Mouse (Mus musculus) forebrain, embryonic 14.5 days (tissue): ENCODE results near the gene Pecr. TPM values are rescaled to one million over a fixed set of nuclear protein-coding genes. Genes with fewer than 3 reads are reported as not detected.
A peak's percentile ranks its signal among the peaks of the same experiment; 100 is the strongest.

Experiments used
- ATAC-seq: fragments of 200-750 bp; cut with Nextera tagmentation; 2 replicates; pipeline ENCODE4 v1.8.0; 2017; ENCODE audit warnings: mild to moderate bottlenecking, moderate library complexity
- DNase-seq: peaks from one replicate; pipeline ENCODE4 v3.0.0-alpha.2; 2015; ENCODE audit warnings: low spot score
- H3K27ac ChIP-seq: fragments of 300-500 bp; sonication (generic); 2 replicates; pipeline ENCODE4 v1.5.1; 2014; ENCODE audit warnings: low read depth, mild to moderate bottlenecking, control low read depth, low read length, moderate library complexity
- H3K27me3 ChIP-seq: fragments of 300-500 bp; sonication (generic); replicated peaks from 2 replicates; pipeline ENCODE4 v1.6.1; 2014; ENCODE audit warnings: low read length, control low read depth, mixed read lengths; ENCODE audit not compliant: control insufficient read depth, insufficient read depth
- H3K36me3 ChIP-seq: fragments of 300-500 bp; sonication (generic); 2 replicates; pipeline ENCODE4 v1.6.1; 2014; ENCODE audit warnings: low read length, control low read depth; ENCODE audit not compliant: control insufficient read depth, insufficient read depth
- H3K4me1 ChIP-seq: fragments of 300-500 bp; sonication (generic); 2 replicates; pipeline ENCODE4 v1.6.1; 2014; ENCODE audit warnings: antibody characterized with exemption, low read length, control low read depth; ENCODE audit not compliant: control insufficient read depth, insufficient read depth
- H3K4me2 ChIP-seq: fragments of 300-500 bp; sonication (generic); 2 replicates; pipeline ENCODE4 v1.6.1; 2014; ENCODE audit warnings: mild to moderate bottlenecking, control low read depth, low read length
- H3K4me3 ChIP-seq: fragments of 300-500 bp; sonication (generic); 2 replicates; pipeline ENCODE4 v1.5.1; 2014; ENCODE audit warnings: low read depth, low read length, control low read depth
- H3K9ac ChIP-seq: fragments of 300-500 bp; sonication (generic); 2 replicates; pipeline ENCODE4 v1.6.1; 2014; ENCODE audit warnings: mild to moderate bottlenecking, low read length, control low read depth, moderate library complexity
- H3K9me3 ChIP-seq: fragments of 300-500 bp; sonication (generic); replicated peaks from 2 replicates; pipeline ENCODE4 v1.6.1; 2016; ENCODE audit warnings: low read length, control low read depth, mixed read lengths; ENCODE audit not compliant: control insufficient read depth
- WGBS: fragments of 180-500 bp; shearing (Covaris S2); extraction: QIAGEN DNeasy Blood & Tissue Kit; methylation state at CpG from one replicate; pipeline ENCODE4 v1.1.7; 2014; 5-methylcytosine and 5-hydroxymethylcytosine counted together
- polyA plus RNA-seq: library from polyadenylated mRNA; unstranded; fragments of >200 nt; fragmentation: Nextera tagmentation; extraction: Ambion mirVana; gene quantifications from 2 replicates; pipeline ENCODE4 v1.2.1, GENCODE M21; 2014

The Pecr gene
- polyA plus RNA-seq, 1 experiment from 2014 or later: 10.3 TPM

DNA sequence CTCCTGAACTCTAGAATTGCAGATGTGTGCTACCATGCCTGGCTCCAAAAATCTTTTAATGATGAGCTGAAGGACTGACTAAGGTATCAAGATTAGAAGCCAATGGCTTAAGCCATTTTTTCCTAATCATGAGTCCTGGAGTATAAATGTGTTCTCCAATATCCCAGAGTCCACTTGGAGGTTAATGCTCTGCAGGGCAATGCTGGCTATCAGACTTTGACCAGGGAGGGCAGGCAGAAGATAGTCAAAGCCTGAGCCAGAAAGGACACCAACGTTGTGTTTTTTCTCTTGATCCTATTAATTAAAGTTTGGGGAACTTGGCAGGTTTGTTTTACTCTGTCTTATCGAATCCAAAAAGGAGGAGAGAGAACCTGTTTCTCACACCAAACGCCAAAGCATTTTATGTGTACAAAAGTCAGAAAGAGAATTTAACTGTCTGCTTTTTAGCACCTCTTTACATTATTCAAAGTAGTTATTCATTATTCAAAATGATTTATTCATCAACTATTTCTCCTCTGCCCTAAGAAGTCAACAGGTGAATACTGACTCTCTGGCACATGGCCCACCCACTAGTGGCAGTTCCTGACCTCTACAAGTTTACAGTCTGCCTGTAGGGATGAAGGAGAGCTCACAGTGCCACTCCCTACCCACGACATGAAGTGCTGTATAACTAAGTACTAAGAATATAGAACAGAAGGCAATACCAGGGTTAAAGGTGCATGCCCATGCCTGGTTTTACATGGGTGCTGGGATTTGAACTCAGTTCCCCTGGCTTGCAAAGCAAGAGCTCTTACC, 10.0 kb upstream of the Pecr start:
- ATAC-seq (no peak), DNase-seq (no peak)
- no peak overlapping the region for H3K27ac ChIP-seq
- no peaks in the 10 kb centered on the region for H3K27me3 ChIP-seq
- H3K4me2 ChIP-seq: no peak overlapping the region
- H3K36me3 ChIP-seq: peaks cover 8% of the 10 kb centered on the region; the same call in 1 of the 2 replicates
- no peaks in the 10 kb centered on the region for H3K4me1 ChIP-seq
- WGBS: 67% methylated on average over 4 of the region's 4 CpGs
- no peak overlapping the region for H3K9ac ChIP-seq
- no peaks in the 10 kb centered on the region for H3K9me3 ChIP-seq
- no peak overlapping the region for H3K4me3 ChIP-seq

DNA sequence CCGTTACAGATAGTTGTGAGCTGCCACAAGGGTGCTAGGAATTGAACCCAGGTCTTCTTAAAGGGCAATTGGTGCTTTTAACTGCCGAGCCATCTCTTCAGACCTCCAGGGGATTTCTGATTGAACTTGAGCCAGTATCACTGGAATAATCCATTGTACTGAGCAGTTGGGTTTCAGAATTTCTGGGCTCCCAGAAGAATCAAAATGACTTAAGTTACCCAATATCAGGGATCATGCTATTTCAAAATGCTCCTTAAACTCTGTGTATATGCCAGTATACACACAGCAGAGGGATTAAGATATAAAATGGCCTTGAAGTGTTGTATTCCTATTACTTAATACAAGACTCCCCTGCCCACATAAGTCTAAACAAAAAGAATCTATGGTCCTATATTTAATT, 7.8 kb upstream of the Pecr start:
- DNase-seq: no peak
- WGBS: 85% methylated on average over 2 of the region's 2 CpGs
- no peak for ATAC-seq

DNA sequence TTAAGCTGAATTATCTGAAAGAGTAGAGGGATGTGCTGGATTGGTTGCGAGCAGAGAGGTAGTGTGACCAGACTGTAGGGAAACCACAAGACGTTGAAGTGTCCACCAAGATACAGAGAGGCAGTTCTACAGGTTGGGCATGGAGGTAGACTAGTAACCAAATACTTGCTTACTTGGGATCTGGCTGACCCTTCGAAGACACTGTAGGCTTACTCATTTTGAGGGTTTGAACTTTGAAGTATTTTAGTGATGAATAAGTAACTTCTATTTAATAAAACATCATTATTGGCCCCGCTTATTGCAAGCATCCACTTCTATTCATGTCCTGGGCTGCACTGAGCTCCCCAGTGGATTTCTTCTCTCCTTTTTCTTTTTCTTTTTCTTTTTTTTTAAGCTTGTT, 7.3 kb upstream of the Pecr start:
- no peaks in the 10 kb centered on the region for H3K27me3 ChIP-seq
- ATAC-seq (no peak), DNase-seq (no peak)
- H3K9me3 ChIP-seq: no peaks in the 10 kb centered on the region
- peaks cover 12% of the 10 kb centered on the region for H3K4me1 ChIP-seq
- no peak overlapping the region for H3K27ac ChIP-seq
- no peak overlapping the region for H3K4me3 ChIP-seq
- H3K9ac ChIP-seq: no peak overlapping the region
- WGBS: 98% methylated on average over 4 of the region's 4 CpGs
- H3K36me3 ChIP-seq: peaks cover 8% of the 10 kb centered on the region; the same call in 1 of the 2 replicates
- H3K4me2 ChIP-seq: no peak overlapping the region

More for the DNA sequence above, 7.8 kb upstream of the Pecr start:
- Histone ChIP-seq H3K4me3 (no peak overlapping the region), H3K36me3 (peaks cover 8% of the 10 kb centered on the region; the same call in 1 of the 2 replicates), H3K27me3 (no peaks in the 10 kb centered on the region), H3K9me3 (no peaks in the 10 kb centered on the region), H3K4me1 (peaks cover 8% of the 10 kb centered on the region), H3K9ac (no peak overlapping the region), H3K27ac (no peak overlapping the region), H3K4me2 (no peak overlapping the region)

DNA sequence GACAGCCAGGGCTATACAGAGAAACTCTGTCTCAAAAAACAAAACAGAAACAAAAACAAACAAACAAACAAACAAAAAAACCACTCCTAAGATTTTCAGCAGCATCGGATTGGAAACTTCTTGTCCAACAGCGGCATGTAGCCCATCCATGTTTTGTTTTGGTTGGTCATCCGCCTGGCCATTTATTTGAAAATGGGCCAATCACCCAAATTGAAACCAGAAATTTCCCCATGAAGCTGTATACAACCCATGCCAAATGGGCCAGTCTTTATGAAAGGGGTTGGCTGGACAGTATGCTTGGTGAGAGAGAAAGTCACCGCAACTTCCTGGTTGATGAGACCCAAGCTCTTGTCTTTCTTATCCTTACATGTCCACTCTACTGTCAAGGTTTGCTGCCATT, 6.8 kb upstream of the Pecr start:
- no peak overlapping the region for H3K27ac ChIP-seq
- over 99% methylated on average over 4 of the region's 4 CpGs for WGBS
- no peaks in the 10 kb centered on the region for H3K9me3 ChIP-seq
- ATAC-seq (no peak), DNase-seq (no peak)
- H3K9ac ChIP-seq: no peak overlapping the region
- H3K4me3 ChIP-seq: no peak overlapping the region
- H3K36me3 ChIP-seq: peaks cover 8% of the 10 kb centered on the region; the same call in 1 of the 2 replicates
- no peak overlapping the region for H3K4me2 ChIP-seq
- no peaks in the 10 kb centered on the region for H3K27me3 ChIP-seq
- H3K4me1 ChIP-seq: peaks cover 13% of the 10 kb centered on the region

DNA sequence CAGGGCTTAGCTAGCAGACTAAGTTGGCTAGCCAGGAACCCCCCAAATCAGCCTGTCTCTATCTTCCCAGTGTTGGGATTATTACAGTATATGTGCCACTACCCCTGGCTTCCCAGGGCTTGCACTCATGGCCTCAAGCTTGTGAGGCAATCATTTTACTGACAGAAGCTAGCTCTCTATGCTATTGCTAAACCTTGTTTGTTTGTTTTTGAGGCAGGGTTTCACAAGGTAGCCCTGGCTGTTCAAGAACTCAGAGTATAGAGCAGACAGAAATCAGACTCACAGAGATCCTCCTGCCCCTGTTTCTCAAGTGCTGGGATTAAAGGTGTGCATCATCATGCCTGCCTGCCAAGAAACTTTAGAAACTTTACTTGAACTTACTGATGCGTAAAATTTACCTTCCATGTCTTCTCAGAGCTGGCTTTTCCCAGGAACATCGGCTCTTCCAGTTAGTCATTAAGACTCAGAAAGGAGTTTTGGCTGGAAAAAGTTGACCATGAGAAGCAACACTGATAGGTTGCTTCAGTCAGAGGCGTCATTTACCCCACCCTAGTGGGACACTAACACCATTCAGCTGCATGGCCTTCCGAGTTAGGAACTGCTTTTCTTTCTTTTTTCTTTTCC, 4.5 kb upstream of the Pecr start:
- peaks cover 18% of the 10 kb centered on the region for H3K4me1 ChIP-seq
- H3K27ac ChIP-seq: no peak overlapping the region
- no peak for DNase-seq
- H3K36me3 ChIP-seq: 0 out of 2 replicates have a peak, but pooled peaks cover 3% of the 10 kb centered on the region
- no peaks in the 10 kb centered on the region for H3K27me3 ChIP-seq
- ATAC-seq: no peak
- no peak overlapping the region for H3K9ac ChIP-seq
- H3K9me3 ChIP-seq: no peaks in the 10 kb centered on the region
- H3K4me3 ChIP-seq: no peak overlapping the region
- whole genome bisulfite sequencing: 89% methylated on average over 4 of the region's 4 CpGs
- H3K4me2 ChIP-seq: no peak overlapping the region

DNA sequence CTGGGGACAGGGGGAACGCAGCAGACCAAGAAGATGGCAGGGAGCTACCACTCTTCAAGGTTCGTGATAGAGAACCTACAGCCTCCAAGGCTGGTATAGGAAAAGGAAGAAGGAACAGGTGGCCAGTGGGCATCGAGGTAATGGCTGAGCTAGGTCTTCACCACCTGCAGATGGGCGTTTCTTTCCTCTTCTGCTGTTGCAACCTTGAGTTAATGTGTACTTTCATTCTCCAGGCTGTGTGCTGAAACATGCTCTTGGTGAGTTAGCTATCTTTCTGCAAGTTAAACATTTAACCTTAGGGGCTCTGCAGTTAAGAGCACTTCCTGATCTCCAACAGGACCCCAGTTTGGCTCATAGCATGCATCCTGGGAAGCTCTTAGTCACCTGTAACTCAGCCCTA, 3.8 kb upstream of the Pecr start:
- H3K27ac ChIP-seq: 0 out of 2 replicates have a peak overlapping the region, but pooled peaks have one; percentile 75
- DNase-seq: no peak
- H3K4me1 ChIP-seq: peaks cover 18% of the 10 kb centered on the region
- H3K36me3 ChIP-seq: 0 out of 2 replicates have a peak, but pooled peaks cover 3% of the 10 kb centered on the region
- ATAC-seq: no peak
- H3K4me3 ChIP-seq: no peak overlapping the region
- H3K9me3 ChIP-seq: no peaks in the 10 kb centered on the region
- 96% methylated on average over 4 of the region's 4 CpGs for WGBS
- no peak overlapping the region for H3K4me2 ChIP-seq
- H3K9ac ChIP-seq: no peak overlapping the region; the same call in 1 of the 2 replicates
- H3K27me3 ChIP-seq: no peaks in the 10 kb centered on the region

DNA sequence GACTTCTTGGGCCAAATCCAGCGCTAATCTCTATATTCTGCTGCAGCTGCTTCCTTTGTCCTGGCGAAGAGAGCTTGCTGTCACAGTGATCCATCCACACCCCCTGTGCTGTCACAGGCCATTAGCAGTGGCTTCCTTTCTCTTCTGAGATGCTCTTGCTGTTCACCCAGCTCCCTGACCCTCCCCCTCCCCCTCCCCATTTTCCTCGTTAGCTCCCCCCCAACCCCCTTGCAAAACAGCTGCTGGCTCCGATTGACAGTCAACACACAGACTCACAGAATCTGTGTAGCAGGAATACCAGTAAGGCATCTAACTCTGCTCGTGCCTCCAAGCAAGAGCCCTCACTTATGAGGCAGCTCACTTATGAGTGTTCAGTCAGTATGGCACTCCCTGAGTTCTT, 2.8 kb upstream of the Pecr start:
- Histone ChIP-seq H3K9ac (peak overlapping the region; percentile 41; the same call in 1 of the 2 replicates), H3K27ac (peak overlapping the region; percentile 75), H3K4me2 (peak overlapping the region; percentile 31), H3K9me3 (no peaks in the 10 kb centered on the region), H3K36me3 (0 out of 2 replicates have a peak, but pooled peaks cover 3% of the 10 kb centered on the region), H3K27me3 (no peaks in the 10 kb centered on the region), H3K4me3 (no peak overlapping the region), H3K4me1 (peaks cover 18% of the 10 kb centered on the region)
- ATAC-seq (peak; percentile 53), DNase-seq (peak; percentile 82)
- WGBS: 13% methylated on average over 5 of the region's 5 CpGs

DNA sequence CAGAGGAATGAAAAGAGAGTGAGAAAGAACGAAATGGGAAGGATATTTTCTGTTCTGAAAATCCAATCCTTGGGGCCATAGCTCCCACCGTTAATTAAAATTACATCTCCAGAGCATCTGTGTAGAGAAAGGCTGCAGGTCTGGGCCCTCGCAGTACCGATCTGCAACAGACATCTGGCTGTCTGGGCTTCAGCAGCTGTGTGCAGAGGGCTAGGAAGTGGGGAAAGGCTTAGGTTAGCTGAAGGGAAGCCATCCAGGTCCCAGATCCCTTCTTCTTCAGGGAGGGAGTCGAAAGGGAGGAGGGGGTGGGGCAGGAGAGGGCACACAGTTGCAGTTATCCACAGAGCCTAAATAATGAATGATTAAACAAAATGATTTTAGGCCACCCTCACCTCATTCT, 425 bp upstream of the Pecr start:
- Histone ChIP-seq H3K4me1 (peaks cover 18% of the 10 kb centered on the region), H3K9ac (peak overlapping the region; percentile 65), H3K27me3 (no peaks in the 10 kb centered on the region), H3K36me3 (0 out of 2 replicates have a peak, but pooled peaks cover 3% of the 10 kb centered on the region), H3K4me3 (peak overlapping the region; percentile 48), H3K9me3 (no peaks in the 10 kb centered on the region), H3K27ac (peak overlapping the region; percentile 55), H3K4me2 (peak overlapping the region; percentile 89)
- DNase-seq (peak; percentile 58), ATAC-seq (peak; percentile 64)
- 6% methylated on average over 5 of the region's 5 CpGs for WGBS

DNA sequence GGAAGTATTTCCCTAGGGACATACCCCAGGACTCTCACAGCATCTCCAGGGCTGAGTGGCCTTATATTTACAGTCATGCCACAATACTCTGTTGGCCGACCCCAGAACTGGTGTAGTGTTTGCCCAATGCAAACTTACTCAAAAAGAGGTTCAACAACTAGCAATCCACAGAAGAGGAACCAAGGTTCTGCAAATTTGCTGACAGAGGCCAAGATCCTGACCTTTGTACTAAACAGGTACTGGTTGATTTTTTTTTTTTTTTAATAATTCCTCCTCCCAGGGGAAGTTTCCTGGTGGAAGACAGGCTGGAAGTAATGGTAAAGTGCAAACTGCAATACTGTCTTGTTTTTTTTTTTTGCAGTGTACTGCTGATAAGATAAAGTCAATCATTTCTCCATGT, 1.5 kb downstream of the Pecr start:
- Histone ChIP-seq H3K4me2 (no peak overlapping the region), H3K36me3 (no peaks in the 10 kb centered on the region), H3K27ac (no peak overlapping the region), H3K4me1 (peaks cover 17% of the 10 kb centered on the region), H3K9ac (no peak overlapping the region), H3K9me3 (no peaks in the 10 kb centered on the region), H3K4me3 (no peak overlapping the region), H3K27me3 (no peaks in the 10 kb centered on the region)
- WGBS: 83% methylated on average over 1 of the region's 1 CpGs
- DNase-seq (no peak), ATAC-seq (no peak)
